Mouse (Mus musculus) gonadal fat pad, adult 2 months (tissue): ENCODE data around the gene Sgms2. TPM values are rescaled to one million over a fixed set of nuclear protein-coding genes. Genes with fewer than 3 reads are reported as not detected.

Source experiments
- DNase-seq: peaks from one replicate; pipeline ENCODE4 v3.0.0-alpha.2; 2012; ENCODE audit warnings: low read depth
- polyA plus RNA-seq: library from polyadenylated mRNA; depleted of rRNA; stranded (reverse); fragments of >200 nt; gene quantifications from 2 replicates; pipeline ENCODE4 v1.2.3, GENCODE M21; 2012; rRNA removed

Gene Sgms2
- polyA plus RNA-seq: 15.0 and 21.5 TPM in 2 replicates

- DNase-seq: no peak
Measured at GRCm38 (mm10) chr3:131491361-131491925, at the start of gene Sgms2. Gene Sgms2, minus strand, starts transcription at chr3:131491411.

GRCm38 (mm10) chr3:131525229-131525628 is 34.0 kb upstream of the Sgms2 start:
- no peak for DNase-seq

- no peak for DNase-seq
Measured at GRCm38 (mm10) chr3:131524779-131525178, 33.6 kb upstream of the Sgms2 start.

GRCm38 (mm10) chr3:131524210-131524609 is 33.0 kb upstream of the Sgms2 start:
- no peak for DNase-seq

GRCm38 (mm10) chr3:131523749-131524148 is 32.5 kb upstream of the Sgms2 start:
- DNase-seq: no peak

GRCm38 (mm10) chr3:131522243-131522642 is 31.0 kb upstream of the Sgms2 start:
- DNase-seq: peak; percentile 26

- no peak for DNase-seq
Measured at GRCm38 (mm10) chr3:131521206-131521605, 30.0 kb upstream of the Sgms2 start.

- no peak for DNase-seq
Measured at GRCm38 (mm10) chr3:131517756-131518155, 26.5 kb upstream of the Sgms2 start.

- no peak for DNase-seq
Measured at GRCm38 (mm10) chr3:131516332-131516999, 25.3 kb upstream of the Sgms2 start.

- DNase-seq: no peak
Measured at GRCm38 (mm10) chr3:131511616-131512015, 20.4 kb upstream of the Sgms2 start.

- DNase-seq: no peak
Measured at GRCm38 (mm10) chr3:131508024-131508423, 16.8 kb upstream of the Sgms2 start.

GRCm38 (mm10) chr3:131504595-131505223 is 13.5 kb upstream of the Sgms2 start:
- no peak for DNase-seq

- DNase-seq: no peak
Measured at GRCm38 (mm10) chr3:131501677-131502370, 10.6 kb upstream of the Sgms2 start.

GRCm38 (mm10) chr3:131499651-131500050 is 8.4 kb upstream of the Sgms2 start:
- no peak for DNase-seq

- no peak for DNase-seq
Measured at GRCm38 (mm10) chr3:131496506-131497122, 5.4 kb upstream of the Sgms2 start.

- no peak for DNase-seq
Measured at GRCm38 (mm10) chr3:131495076-131495475, 3.9 kb upstream of the Sgms2 start.

- no peak for DNase-seq
Measured at GRCm38 (mm10) chr3:131493194-131493593, 2.0 kb upstream of the Sgms2 start.

GRCm38 (mm10) chr3:131491980-131492379 is 769 bp upstream of the Sgms2 start:
- no peak for DNase-seq

- no peak for DNase-seq
Measured at GRCm38 (mm10) chr3:131490143-131490908, 885 bp downstream of the Sgms2 start.

- no peak for DNase-seq
Measured at GRCm38 (mm10) chr3:131489657-131490142, 1.5 kb downstream of the Sgms2 start.

GRCm38 (mm10) chr3:131488969-131489368 is 2.2 kb downstream of the Sgms2 start:
- no peak for DNase-seq
